Mouse (Mus musculus) lung, postnatal 0 days (tissue): ENCODE measurements around the gene Unc5c. TPM values are rescaled to one million over a fixed set of nuclear protein-coding genes. Genes with fewer than 3 reads are reported as not detected.

Experiments used
- ATAC-seq: fragments of 200-750 bp; cut with Nextera tagmentation; 2 replicates; pipeline ENCODE4 v1.8.0; 2017; ENCODE audit warnings: moderate library complexity
- DNase-seq: peaks from one replicate; pipeline ENCODE4 v3.0.0-alpha.2; 2016; ENCODE audit warnings: low spot score
- H3K27ac ChIP-seq: fragments of 300-500 bp; sonication (generic); 2 replicates; pipeline ENCODE4 v1.5.1; 2014; ENCODE audit warnings: antibody characterized with exemption, mild to moderate bottlenecking, low read length, mixed read lengths
- H3K27me3 ChIP-seq: fragments of 300-500 bp; sonication (generic); replicated peaks from 2 replicates; pipeline ENCODE4 v1.6.1; 2014; ENCODE audit warnings: low read length, mixed read lengths; ENCODE audit not compliant: insufficient read depth
- H3K36me3 ChIP-seq: fragments of 300-500 bp; sonication (generic); 2 replicates; pipeline ENCODE4 v1.6.1; 2014; ENCODE audit warnings: low read length, mixed read lengths; ENCODE audit not compliant: insufficient read depth
- H3K4me1 ChIP-seq: fragments of 300-500 bp; sonication (generic); 2 replicates; pipeline ENCODE4 v1.6.1; 2014; ENCODE audit warnings: antibody characterized with exemption, low read depth, low read length, mixed read lengths; ENCODE audit not compliant: insufficient read depth
- H3K4me2 ChIP-seq: fragments of 300-500 bp; sonication (generic); replicated peaks from 2 replicates; pipeline ENCODE4 v1.6.1; 2014; ENCODE audit warnings: low read depth, mild to moderate bottlenecking, low read length, moderate library complexity, mixed read lengths
- H3K4me3 ChIP-seq: fragments of 300-500 bp; sonication (generic); 2 replicates; pipeline ENCODE4 v1.5.1; 2014; ENCODE audit warnings: low read depth, low read length
- H3K9ac ChIP-seq: fragments of 300-500 bp; sonication (generic); replicated peaks from 2 replicates; pipeline ENCODE4 v1.6.1; 2014; ENCODE audit warnings: low read depth, mild to moderate bottlenecking
- H3K9me3 ChIP-seq: fragments of 300-500 bp; sonication (generic); 2 replicates; pipeline ENCODE4 v1.6.1; 2016; ENCODE audit warnings: low read length, mixed read lengths
- CTCF ChIP-seq: IDR thresholded peaks from 2 replicates; pipeline ENCODE4 v1.5.1; 2016; ENCODE audit warnings: antibody characterized with exemption, mild to moderate bottlenecking
- EP300 ChIP-seq: IDR thresholded peaks from 2 replicates; pipeline ENCODE4 v1.6.1; 2016; ENCODE audit warnings: antibody characterized with exemption, mild to moderate bottlenecking, control low read depth
- WGBS: fragments of 180-500 bp; shearing (Covaris S2); extraction: QIAGEN DNeasy Blood & Tissue Kit; methylation state at CpG from one replicate; pipeline ENCODE4 v1.1.7; 2014; 5-methylcytosine and 5-hydroxymethylcytosine counted together
- polyA plus RNA-seq: library from polyadenylated mRNA; unstranded; fragments of >200 nt; fragmentation: Nextera tagmentation; extraction: Ambion mirVana; gene quantifications from 2 replicates; pipeline ENCODE4 v1.2.1, GENCODE M21; 2015

Unc5c gene
- polyA plus RNA-seq, 1 experiment from 2014 or later: 6.5 TPM

GRCm38 (mm10) chr3:141583180-141583579 lies 118.2 kb downstream of the Unc5c start:
- 88% methylated on average over 1 of the region's 1 CpGs for WGBS
- no peak overlapping the region for H3K27ac ChIP-seq
- no peak overlapping the region for H3K4me2 ChIP-seq
- no peaks in the 10 kb centered on the region for H3K4me1 ChIP-seq
- DNase-seq: no peak
- H3K9ac ChIP-seq: no peak overlapping the region
- H3K4me3 ChIP-seq: no peak overlapping the region
- H3K9me3 ChIP-seq: no peaks in the 10 kb centered on the region
- no peak for ATAC-seq
- no peaks in the 10 kb centered on the region for H3K27me3 ChIP-seq
- TF ChIP-seq EP300: no peak
- no peak for TF ChIP-seq CTCF
- no peaks in the 10 kb centered on the region for H3K36me3 ChIP-seq

DNA sequence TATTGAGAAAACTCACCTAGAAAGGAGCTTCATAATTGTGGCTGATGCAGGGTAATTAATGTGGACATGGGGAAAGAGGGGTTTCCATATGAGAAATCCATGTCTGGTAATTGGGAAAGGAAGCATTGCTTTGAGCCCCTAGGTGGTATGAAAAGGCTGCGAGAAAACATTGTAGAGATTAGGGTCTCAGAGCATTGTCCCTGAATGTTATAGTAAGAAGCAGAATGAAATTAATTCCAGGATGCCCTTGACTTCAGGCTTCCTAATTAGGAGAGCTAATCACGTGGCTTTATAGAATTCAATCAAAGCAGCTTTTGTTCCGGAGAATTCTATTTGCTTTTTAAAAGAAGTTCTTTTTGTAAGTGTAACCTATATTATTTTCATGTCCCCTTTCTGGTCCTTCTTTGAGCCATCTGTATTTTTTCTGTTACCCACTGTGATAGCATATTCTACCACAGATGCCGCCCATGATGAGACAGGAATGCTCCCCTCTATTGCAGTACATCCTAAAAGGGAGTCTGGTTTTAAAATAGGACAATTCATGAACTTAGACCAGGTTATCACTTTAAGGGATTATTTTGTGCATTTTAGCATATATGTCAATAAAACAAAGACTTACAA lies 124.5 kb downstream of the Unc5c start:
- no peak for ATAC-seq

DNA sequence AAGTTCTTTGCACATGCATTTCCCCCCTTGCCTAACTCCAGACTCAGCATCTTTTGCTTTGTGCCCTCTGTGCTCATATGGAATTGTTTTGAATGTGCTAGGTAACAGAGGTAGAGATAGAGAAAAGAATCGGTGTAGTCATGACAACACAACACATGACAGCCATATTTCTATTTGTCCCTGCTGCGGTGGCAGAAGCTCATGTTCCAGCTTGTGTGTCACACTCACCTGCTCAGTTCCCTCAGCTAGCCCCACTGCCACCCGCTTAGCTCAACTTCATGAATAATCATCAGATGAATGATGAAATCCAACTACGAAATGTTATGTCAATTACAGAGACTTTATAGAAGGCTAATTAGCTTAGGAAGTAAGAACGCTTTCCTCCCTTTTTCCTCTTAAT lies 128.2 kb downstream of the Unc5c start:
- no peak overlapping the region for H3K4me3 ChIP-seq
- TF ChIP-seq CTCF (no peak), EP300 (no peak)
- H3K4me2 ChIP-seq: no peak overlapping the region
- DNase-seq (no peak), ATAC-seq (no peak)
- H3K27ac ChIP-seq: no peak overlapping the region
- no peaks in the 10 kb centered on the region for H3K36me3 ChIP-seq
- no peaks in the 10 kb centered on the region for H3K27me3 ChIP-seq
- 78% methylated on average over 5 of the region's 5 CpGs for WGBS
- H3K9ac ChIP-seq: no peak overlapping the region
- no peaks in the 10 kb centered on the region for H3K4me1 ChIP-seq
- no peaks in the 10 kb centered on the region for H3K9me3 ChIP-seq

More for the DNA sequence above, 124.5 kb downstream of the Unc5c start:
- no peaks in the 10 kb centered on the region for H3K27me3 ChIP-seq
- WGBS: 79% methylated on average over 4 of the region's 4 CpGs
- H3K4me2 ChIP-seq: no peak overlapping the region
- H3K4me3 ChIP-seq: no peak overlapping the region
- H3K27ac ChIP-seq: no peak overlapping the region
- no peak overlapping the region for H3K9ac ChIP-seq
- TF ChIP-seq CTCF (no peak), EP300 (no peak)
- no peak for DNase-seq
- H3K4me1 ChIP-seq: no peaks in the 10 kb centered on the region
- H3K36me3 ChIP-seq: no peaks in the 10 kb centered on the region
- H3K9me3 ChIP-seq: no peaks in the 10 kb centered on the region

GRCm38 (mm10) chr3:141594120-141594519 lies 129.1 kb downstream of the Unc5c start:
- ATAC-seq (no peak), DNase-seq (no peak)
- Histone ChIP-seq H3K27me3 (no peaks in the 10 kb centered on the region), H3K9me3 (no peaks in the 10 kb centered on the region), H3K4me1 (no peaks in the 10 kb centered on the region), H3K4me2 (no peak overlapping the region), H3K4me3 (no peak overlapping the region), H3K36me3 (no peaks in the 10 kb centered on the region), H3K27ac (no peak overlapping the region), H3K9ac (no peak overlapping the region)
- no peak for TF ChIP-seq EP300
- no peak for TF ChIP-seq CTCF
- 42% methylated on average over 5 of the region's 5 CpGs for WGBS

DNA sequence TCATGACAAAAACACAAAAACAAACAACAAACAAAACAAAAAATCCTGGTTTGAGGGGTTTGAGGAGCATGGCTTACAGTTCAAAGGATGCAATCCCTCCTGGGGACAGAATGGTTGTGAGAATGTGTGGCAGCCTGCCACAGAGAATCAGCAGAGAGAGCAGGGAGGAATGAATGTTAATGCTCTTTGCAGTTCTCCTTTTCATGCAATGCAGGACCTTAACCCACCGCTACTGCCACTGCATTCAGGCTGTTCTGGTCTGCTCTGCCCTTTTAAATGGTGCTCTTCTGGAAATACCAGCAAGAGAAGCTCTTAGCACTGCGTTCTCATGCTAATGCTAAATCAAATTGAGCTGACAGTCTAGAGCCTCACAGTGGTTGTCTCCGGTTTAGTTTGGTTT lies 130.1 kb downstream of the Unc5c start:
- 53% methylated on average over 3 of the region's 3 CpGs for WGBS
- H3K9me3 ChIP-seq: no peaks in the 10 kb centered on the region
- no peak overlapping the region for H3K9ac ChIP-seq
- H3K4me1 ChIP-seq: no peaks in the 10 kb centered on the region
- H3K36me3 ChIP-seq: no peaks in the 10 kb centered on the region
- no peak overlapping the region for H3K4me2 ChIP-seq
- no peaks in the 10 kb centered on the region for H3K27me3 ChIP-seq
- TF ChIP-seq EP300: no peak
- TF ChIP-seq CTCF: no peak
- no peak overlapping the region for H3K27ac ChIP-seq
- ATAC-seq (no peak), DNase-seq (no peak)
- no peak overlapping the region for H3K4me3 ChIP-seq

DNA sequence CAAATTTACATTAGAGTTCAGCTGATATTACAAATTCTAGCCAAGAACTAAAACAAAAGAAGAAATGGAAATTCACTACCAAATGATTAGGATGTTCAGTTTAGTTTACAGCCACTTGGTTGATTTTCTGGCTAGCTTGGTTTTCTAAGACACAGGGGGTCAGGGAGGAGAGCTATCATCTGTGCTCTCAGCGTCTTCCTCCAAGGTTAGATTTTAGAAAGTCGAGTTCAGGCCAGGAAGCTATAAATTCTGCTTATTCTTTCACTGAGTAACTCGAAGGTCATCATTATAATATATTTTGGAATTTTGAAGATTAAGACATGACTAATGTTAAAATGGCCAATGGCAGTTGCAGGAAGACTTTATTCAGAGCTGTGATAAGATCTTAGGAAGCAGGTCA lies 131.4 kb downstream of the Unc5c start:
- Histone ChIP-seq H3K4me2 (no peak overlapping the region), H3K27ac (no peak overlapping the region), H3K36me3 (no peaks in the 10 kb centered on the region), H3K4me3 (no peak overlapping the region), H3K9me3 (no peaks in the 10 kb centered on the region), H3K4me1 (no peaks in the 10 kb centered on the region), H3K27me3 (no peaks in the 10 kb centered on the region), H3K9ac (no peak overlapping the region)
- ATAC-seq (no peak), DNase-seq (no peak)
- WGBS: 55% methylated on average over 3 of the region's 3 CpGs
- no peak for TF ChIP-seq CTCF
- TF ChIP-seq EP300: no peak

GRCm38 (mm10) chr3:141596881-141597280 lies 131.9 kb downstream of the Unc5c start:
- H3K9me3 ChIP-seq: no peaks in the 10 kb centered on the region
- TF ChIP-seq EP300: no peak
- TF ChIP-seq CTCF: no peak
- H3K9ac ChIP-seq: no peak overlapping the region
- WGBS: 90% methylated on average over 1 of the region's 1 CpGs
- H3K36me3 ChIP-seq: no peaks in the 10 kb centered on the region
- no peak overlapping the region for H3K4me3 ChIP-seq
- no peak overlapping the region for H3K27ac ChIP-seq
- H3K27me3 ChIP-seq: no peaks in the 10 kb centered on the region
- DNase-seq (no peak), ATAC-seq (no peak)
- no peaks in the 10 kb centered on the region for H3K4me1 ChIP-seq
- no peak overlapping the region for H3K4me2 ChIP-seq
